Comparison of ENCODE assay signal across 8 mouse cellular contexts in the genomic region with DNA sequence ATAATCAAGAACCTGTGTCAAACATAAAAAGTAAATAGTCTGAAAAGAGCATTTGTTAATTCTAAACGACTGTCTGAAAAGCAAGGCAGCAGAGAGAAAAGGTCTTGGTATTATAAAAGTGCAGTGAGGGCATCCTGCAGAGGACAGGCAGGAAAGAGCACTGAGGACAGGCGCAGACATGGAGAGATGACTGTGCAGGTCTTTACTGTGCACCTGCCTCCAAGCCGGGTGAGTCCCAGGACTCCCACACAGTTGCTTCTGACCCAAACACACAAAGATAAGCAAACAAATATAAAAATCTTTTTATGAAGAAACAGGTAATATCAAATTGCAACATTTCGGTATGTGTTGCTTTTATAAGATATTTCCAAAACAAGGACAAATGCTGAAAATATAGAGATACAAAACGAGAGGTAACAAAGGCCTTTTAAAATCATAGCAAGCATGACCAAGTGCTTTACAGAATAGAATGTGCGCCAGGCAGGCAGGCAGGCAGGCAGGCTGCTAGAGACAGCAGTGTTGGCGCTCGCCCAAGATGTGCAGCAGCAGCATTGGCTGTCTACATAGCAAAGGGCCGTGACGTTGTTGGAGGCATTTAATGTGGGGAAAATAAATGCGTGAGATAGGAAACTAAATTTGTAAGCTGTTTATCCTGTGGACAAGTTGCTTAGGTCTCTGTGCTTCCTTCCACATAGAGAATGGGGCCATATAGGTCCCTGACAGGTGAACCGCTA. TPM values are rescaled to one million over a fixed set of nuclear protein-coding genes. Genes with fewer than 3 reads are reported as not detected.
DNase-seq lines count a peak whose midpoint lies in the region; TF ChIP-seq lines count a peak whose summit lies in the region.
"Had no signal": no experiment of that assay in that cellular context is flagged by ENCODE, and none has a peak within 500 bp of the region (broad histone marks: within the 10 kb centered on the region; RNA-seq: fewer than 3 reads in every experiment).

No protein-coding gene starts in this region.

- WGBS in kidney, adult 2 months: 65% methylated on average over 12 of the region's 12 CpGs

- no peaks in the 10 kb centered on the region for H3K4me1 ChIP-seq in kidney, adult 2 months (ENCODE audit: control insufficient read depth, insufficient read depth, low read length)
- H3K4me1 ChIP-seq: limb, embryonic 13.5 days had no signal

- no peak overlapping the region for H3K4me3 ChIP-seq in kidney, adult 2 months (ENCODE audit: insufficient read depth, low read depth, low read length)
- H3K4me3 ChIP-seq: limb, embryonic 13.5 days had no signal

- H3K27ac ChIP-seq in kidney, adult 2 months (ENCODE audit: insufficient read depth, low read depth, low read length): no peak overlapping the region
- H3K27ac ChIP-seq: limb, embryonic 13.5 days had no signal

- TF ChIP-seq POLR2A in kidney, adult 2 months (IDR thresholded peaks at IDR 0.05; ENCODE audit: low read depth, low read length): no peak

- H3K36me3 ChIP-seq in kidney, adult 2 months (ENCODE audit: control insufficient read depth, insufficient read depth, low read length): peaks cover 30% of the 10 kb centered on the region

- no peak for TF ChIP-seq CTCF in kidney, adult 2 months (conservative IDR thresholded peaks at IDR 0.05; ENCODE audit: insufficient read depth, insufficient read length, low read depth, low read length)

- DNase-seq in kidney, adult 2 months: peak; percentile 26
- no peak for DNase-seq in kidney, adult 9 months
- peak; percentile 10 for DNase-seq in NIH3T3 (ENCODE audit: low read depth)
- DNase-seq in adrenal gland, postnatal 25 days: peak; percentile 64
- peak; percentile 62 to 77 for DNase-seq in layer of hippocampus, postnatal 10 days (ENCODE audit: low spot score in 2 of 2)
- DNase-seq in thymus, postnatal 25 days: no peak
- DNase-seq in spleen, postnatal 10 days (ENCODE audit: low spot score in 2 of 2): no peak

- no peaks in the 10 kb centered on the region for H3K27me3 ChIP-seq in kidney, adult 2 months (replicated peaks; ENCODE audit: control insufficient read depth, insufficient read depth, low read length)
- H3K27me3 ChIP-seq: limb, embryonic 13.5 days had no signal

RNA-seq across cellular contexts. Expression of gene Gclc, which starts 35.4 kb away (rescaled TPM):
- 88.7 and 99.9 TPM in 2 replicates for polyA plus RNA-seq in kidney, adult 2 months (2012; rRNA removed)
- 38.0 and 48.3 TPM in 2 replicates for total RNA-seq in adrenal gland, postnatal 25 days (2021)
- total RNA-seq in layer of hippocampus, postnatal 10 days (2021): 10 to 100 TPM; 35.7 to 36.0 TPM

Comparison
In these comparisons a context has a peak if more than half of its experiments do, and no peak if none do; other contexts are left out.
1. DNase-seq: peak in kidney, adult 2 months (single experiment), NIH3T3 (single experiment), adrenal gland, postnatal 25 days (single experiment) and layer of hippocampus, postnatal 10 days (2 of 2); none in kidney, adult 9 months (single experiment), thymus, postnatal 25 days (single experiment) and spleen, postnatal 10 days (0 of 2).